Mouse (Mus musculus): ENCODE data around the gene Tnfrsf23.

DNA sequence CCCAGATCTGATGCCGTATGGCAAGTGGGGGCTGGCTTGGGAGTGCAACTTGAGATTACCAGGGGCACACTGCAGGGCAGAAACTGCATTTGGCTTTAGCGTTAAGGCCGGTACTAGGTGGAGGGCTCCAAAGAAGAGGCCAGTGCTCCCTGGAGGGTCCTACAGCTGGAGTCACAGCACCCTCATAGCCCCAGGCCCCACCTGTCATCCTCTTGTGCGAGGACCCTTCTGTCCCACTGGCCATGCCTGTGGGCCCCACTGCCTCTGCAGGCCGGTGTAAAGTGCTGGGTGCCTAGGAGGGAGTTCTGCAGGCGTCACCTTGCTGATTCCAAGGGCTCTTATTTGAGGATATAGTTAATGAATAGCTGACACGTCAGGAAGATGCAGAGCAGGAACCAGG is 3.8 kb upstream of the Tnfrsf23 start:
- TF ChIP-seq MAZ (IDR thresholded peaks at IDR 0.05; ENCODE audit: low read depth, low read length) (no peak), CTCF (conservative IDR thresholded peaks at IDR 0.05 in 1 of 2, IDR thresholded peaks at IDR 0.05 in 1 of 2; ENCODE audit: low read depth in 2 of 2, low read length in 2 of 2) (no peak), GABPA (IDR thresholded peaks at IDR 0.05; ENCODE audit: insufficient replicate concordance, low read depth, low read length) (no peak), CHD2 (IDR thresholded peaks at IDR 0.05; ENCODE audit: low read length) (no peak), NRF1 (IDR thresholded peaks at IDR 0.05; ENCODE audit: low read depth, low read length) (no peak), NELFE (IDR thresholded peaks at IDR 0.05; ENCODE audit: low read depth, low read length) (no peak), HCFC1 (IDR thresholded peaks at IDR 0.05; ENCODE audit: low read depth, low read length) (no peak), POLR2A (IDR thresholded peaks at IDR 0.05; ENCODE audit: low read depth, low read length) (no peak), JUND (conservative IDR thresholded peaks at IDR 0.05; ENCODE audit: low read depth, low read length) (no peak), ETS1 (conservative IDR thresholded peaks at IDR 0.05; ENCODE audit: low read depth, low read length) (no peak)

All from CH12.LX (cell line).